Mouse (Mus musculus) kidney, postnatal 0 days (tissue): ENCODE results near the gene Grk5. TPM values are rescaled to one million over a fixed set of nuclear protein-coding genes. Genes with fewer than 3 reads are reported as not detected.

ENCODE experiments used
- ATAC-seq: fragments of 200-750 bp; cut with Nextera tagmentation; replicated peaks from 2 replicates; pipeline ENCODE4 v1.8.0; 2017; ENCODE audit warnings: low read depth, moderate number of reproducible peaks, moderate TSS enrichment, moderate library complexity; ENCODE audit not compliant: low FRiP score
- DNase-seq: peaks from one replicate; pipeline ENCODE4 v3.0.0-alpha.2; 2016; ENCODE audit warnings: low spot score
- H3K27ac ChIP-seq: fragments of 300-500 bp; sonication (generic); 2 replicates; pipeline ENCODE4 v1.5.1; 2014; ENCODE audit warnings: mild to moderate bottlenecking
- H3K27me3 ChIP-seq: fragments of 300-500 bp; sonication (generic); 2 replicates; pipeline ENCODE4 v1.6.1; 2014; ENCODE audit warnings: low read length, mixed read lengths; ENCODE audit not compliant: insufficient read depth
- H3K36me3 ChIP-seq: fragments of 300-500 bp; sonication (generic); 2 replicates; pipeline ENCODE4 v1.6.1; 2014; ENCODE audit warnings: low read length, mixed read lengths; ENCODE audit not compliant: insufficient read depth
- H3K4me1 ChIP-seq: fragments of 300-500 bp; sonication (generic); replicated peaks from 2 replicates; pipeline ENCODE4 v1.6.1; 2014; ENCODE audit warnings: antibody characterized with exemption, low read length, mixed read lengths; ENCODE audit not compliant: insufficient read depth
- H3K4me2 ChIP-seq: fragments of 300-500 bp; sonication (generic); 2 replicates; pipeline ENCODE4 v1.6.1; 2014; ENCODE audit warnings: mild to moderate bottlenecking, low read length, moderate library complexity, mixed read lengths
- H3K4me3 ChIP-seq: fragments of 300-500 bp; sonication (generic); replicated peaks from 2 replicates; pipeline ENCODE4 v1.5.1; 2014; ENCODE audit warnings: low read depth, low read length
- H3K9ac ChIP-seq: fragments of 300-500 bp; sonication (generic); 2 replicates; pipeline ENCODE4 v1.6.1; 2014; ENCODE audit warnings: low read depth, low read length
- H3K9me3 ChIP-seq: fragments of 300-500 bp; sonication (generic); replicated peaks from 2 replicates; pipeline ENCODE4 v1.6.1; 2016; ENCODE audit warnings: low read length, inconsistent platforms, mixed read lengths
- CTCF ChIP-seq: IDR thresholded peaks from 2 replicates; pipeline ENCODE4 v1.5.1; 2016; ENCODE audit warnings: antibody characterized with exemption, low read depth, mild to moderate bottlenecking, moderate library complexity
- WGBS: fragments of 180-500 bp; shearing (Covaris S2); extraction: QIAGEN DNeasy Blood & Tissue Kit; methylation state at CpG from one replicate; pipeline ENCODE4 v1.1.7; 2014; 5-methylcytosine and 5-hydroxymethylcytosine counted together
- polyA plus RNA-seq: library from polyadenylated mRNA; unstranded; fragments of >200 nt; fragmentation: Nextera tagmentation; extraction: Ambion mirVana; gene quantifications from 2 replicates; pipeline ENCODE4 v1.2.1, GENCODE M21; 2015

The Grk5 gene
- polyA plus RNA-seq, 1 experiment from 2014 or later: 2.3 TPM

DNA sequence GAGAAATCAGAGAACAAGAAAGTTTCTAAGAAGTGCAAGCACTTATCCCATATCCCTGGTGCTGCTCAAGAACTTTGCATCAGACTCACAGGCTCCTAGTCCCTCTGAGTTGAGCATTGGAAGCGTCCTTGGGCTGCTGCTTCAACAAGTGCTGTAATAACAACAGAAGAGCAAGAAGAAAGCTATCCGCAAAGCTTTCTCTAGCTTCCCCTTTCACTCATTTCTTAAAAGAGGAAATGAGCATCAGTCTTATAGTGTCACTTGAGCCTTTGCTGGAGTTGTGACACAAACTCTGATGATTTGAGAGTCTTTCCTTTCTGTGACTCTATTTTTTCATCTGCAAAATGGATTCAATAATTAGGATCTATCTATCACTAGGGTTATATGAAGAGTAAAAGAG is 92.3 kb downstream of the Grk5 start:
- no peak for TF ChIP-seq CTCF
- Histone ChIP-seq H3K27ac (no peak overlapping the region), H3K4me2 (no peak overlapping the region), H3K36me3 (no peaks in the 10 kb centered on the region), H3K4me3 (no peak overlapping the region), H3K9me3 (no peaks in the 10 kb centered on the region), H3K27me3 (no peaks in the 10 kb centered on the region), H3K9ac (no peak overlapping the region), H3K4me1 (no peaks in the 10 kb centered on the region)
- ATAC-seq (no peak), DNase-seq (no peak)
- 76% methylated on average over 2 of the region's 2 CpGs for WGBS

DNA sequence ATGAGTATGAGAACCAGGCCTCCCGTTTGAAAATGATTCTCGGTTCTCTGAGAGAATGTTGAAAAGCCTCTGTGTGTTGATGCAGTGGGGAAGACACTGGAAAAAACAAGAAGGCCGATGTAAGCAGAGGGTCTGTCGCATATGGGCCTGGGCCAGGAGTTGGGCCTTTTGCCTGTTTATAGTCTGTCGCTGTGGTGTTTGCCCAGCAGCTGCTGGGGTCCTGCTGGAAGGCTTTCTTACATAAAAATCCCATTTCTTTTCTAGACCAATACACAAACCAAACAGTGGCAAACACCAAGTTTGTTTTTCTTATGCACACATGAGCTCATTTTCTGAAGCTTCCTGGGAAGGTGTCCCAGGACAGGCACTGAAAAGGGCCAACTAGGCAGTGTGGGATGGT is 100.2 kb downstream of the Grk5 start:
- Histone ChIP-seq H3K4me3 (no peak overlapping the region), H3K9ac (no peak overlapping the region), H3K27ac (no peak overlapping the region), H3K4me1 (no peaks in the 10 kb centered on the region), H3K9me3 (no peaks in the 10 kb centered on the region), H3K27me3 (no peaks in the 10 kb centered on the region), H3K4me2 (no peak overlapping the region), H3K36me3 (no peaks in the 10 kb centered on the region)
- 86% methylated on average over 5 of the region's 5 CpGs for WGBS
- no peak for TF ChIP-seq CTCF
- ATAC-seq (no peak), DNase-seq (no peak)

DNA sequence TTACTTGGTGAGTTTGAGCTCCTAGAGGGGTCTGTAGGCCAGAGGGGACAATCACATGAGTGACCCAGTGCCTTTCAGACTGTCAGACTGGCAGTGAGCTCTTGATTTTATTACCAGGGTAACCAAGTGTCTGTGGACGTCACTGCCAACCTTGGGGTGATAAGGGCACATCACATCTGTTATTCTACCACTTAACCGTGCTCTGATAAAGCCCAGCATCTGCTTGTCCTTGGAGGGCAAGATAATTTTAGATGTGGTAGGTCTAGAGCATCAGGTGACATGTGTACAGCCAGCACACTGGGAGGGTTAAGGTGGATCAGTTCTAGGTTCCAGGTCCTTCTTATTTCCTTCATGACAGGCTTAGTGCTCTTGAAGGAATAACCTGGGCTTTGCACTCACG is 104.7 kb downstream of the Grk5 start:
- DNase-seq (no peak), ATAC-seq (no peak)
- H3K36me3 ChIP-seq: no peaks in the 10 kb centered on the region
- no peaks in the 10 kb centered on the region for H3K4me1 ChIP-seq
- no peaks in the 10 kb centered on the region for H3K9me3 ChIP-seq
- 55% methylated on average over 3 of the region's 3 CpGs for WGBS
- H3K4me2 ChIP-seq: no peak overlapping the region
- no peaks in the 10 kb centered on the region for H3K27me3 ChIP-seq
- H3K4me3 ChIP-seq: no peak overlapping the region
- no peak overlapping the region for H3K9ac ChIP-seq
- H3K27ac ChIP-seq: no peak overlapping the region
- no peak for TF ChIP-seq CTCF

DNA sequence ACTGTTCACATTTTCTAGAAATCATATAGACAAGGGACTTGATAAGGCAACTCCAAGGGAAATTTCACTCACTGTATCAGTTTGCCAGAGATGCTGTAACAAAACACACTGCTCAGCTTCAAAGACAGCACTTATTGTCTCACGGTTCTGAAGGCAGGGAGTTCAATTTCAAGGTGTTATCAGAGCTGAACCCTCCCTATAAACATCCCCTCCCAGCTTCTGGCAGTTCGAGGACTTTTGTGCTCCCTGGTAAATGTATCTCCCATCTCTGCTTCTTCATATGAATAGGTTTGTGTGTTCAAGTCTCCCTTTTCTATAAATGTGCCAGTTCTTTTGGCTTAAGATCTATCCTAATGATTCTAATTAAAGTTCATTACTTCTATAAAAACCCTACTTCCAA is 105.3 kb downstream of the Grk5 start:
- ATAC-seq: no peak
- Histone ChIP-seq H3K4me2 (no peak overlapping the region), H3K27ac (no peak overlapping the region), H3K36me3 (no peaks in the 10 kb centered on the region), H3K9me3 (no peaks in the 10 kb centered on the region), H3K9ac (no peak overlapping the region), H3K27me3 (no peaks in the 10 kb centered on the region), H3K4me3 (no peak overlapping the region), H3K4me1 (no peaks in the 10 kb centered on the region)
- no peak for DNase-seq
- 47% methylated on average over 2 of the region's 2 CpGs for WGBS
- no peak for TF ChIP-seq CTCF

DNA sequence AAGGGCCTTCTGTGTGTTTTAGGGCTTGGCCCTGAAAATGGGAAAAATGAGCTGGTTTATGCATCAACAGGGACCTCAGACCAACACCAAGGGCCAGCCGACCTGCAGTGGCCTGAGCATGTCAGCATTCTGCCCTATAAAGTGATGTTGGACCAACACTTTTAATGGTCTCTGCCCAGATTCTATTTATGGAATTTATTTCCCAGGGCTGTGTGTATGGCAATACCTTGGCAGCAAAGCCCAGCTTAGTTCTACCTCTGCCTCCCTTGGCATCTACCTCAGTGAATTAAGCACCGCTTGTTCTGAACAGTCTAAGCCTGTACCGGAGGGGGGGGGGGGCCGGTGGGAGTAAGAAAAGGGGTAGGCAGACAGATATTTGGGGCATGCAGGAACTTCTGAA is 108.2 kb downstream of the Grk5 start:
- 87% methylated on average over 4 of the region's 4 CpGs for WGBS
- Histone ChIP-seq H3K27ac (no peak overlapping the region), H3K4me3 (no peak overlapping the region), H3K4me1 (no peaks in the 10 kb centered on the region), H3K4me2 (no peak overlapping the region), H3K9me3 (no peaks in the 10 kb centered on the region), H3K36me3 (no peaks in the 10 kb centered on the region), H3K9ac (no peak overlapping the region), H3K27me3 (no peaks in the 10 kb centered on the region)
- ATAC-seq (no peak), DNase-seq (no peak)
- TF ChIP-seq CTCF: no peak

DNA sequence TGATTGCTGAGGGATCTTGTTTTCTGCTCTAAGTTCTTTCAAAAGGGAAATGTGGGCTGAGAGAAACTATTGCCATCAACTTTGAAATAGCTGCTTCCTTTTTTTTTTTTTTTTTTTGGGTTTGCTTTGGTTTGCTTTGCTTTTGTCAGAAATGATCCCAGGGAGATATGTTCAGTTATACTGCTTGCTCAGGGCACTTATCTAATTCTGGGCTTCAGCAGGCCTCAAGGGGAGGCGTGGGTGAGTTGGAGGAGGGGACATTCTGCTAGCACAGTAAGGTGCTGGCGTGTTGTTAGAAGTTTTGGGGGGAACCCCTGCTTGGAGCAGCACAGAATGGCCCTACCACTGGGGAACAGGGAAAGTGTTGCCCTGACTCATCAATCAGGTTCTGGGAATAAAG is 110.1 kb downstream of the Grk5 start:
- H3K4me2 ChIP-seq: no peak overlapping the region
- 73% methylated on average over 2 of the region's 2 CpGs for WGBS
- DNase-seq (no peak), ATAC-seq (no peak)
- H3K27me3 ChIP-seq: no peaks in the 10 kb centered on the region
- no peak overlapping the region for H3K9ac ChIP-seq
- TF ChIP-seq CTCF: no peak
- no peaks in the 10 kb centered on the region for H3K36me3 ChIP-seq
- no peak overlapping the region for H3K4me3 ChIP-seq
- H3K9me3 ChIP-seq: no peaks in the 10 kb centered on the region
- no peak overlapping the region for H3K27ac ChIP-seq
- H3K4me1 ChIP-seq: no peaks in the 10 kb centered on the region

DNA sequence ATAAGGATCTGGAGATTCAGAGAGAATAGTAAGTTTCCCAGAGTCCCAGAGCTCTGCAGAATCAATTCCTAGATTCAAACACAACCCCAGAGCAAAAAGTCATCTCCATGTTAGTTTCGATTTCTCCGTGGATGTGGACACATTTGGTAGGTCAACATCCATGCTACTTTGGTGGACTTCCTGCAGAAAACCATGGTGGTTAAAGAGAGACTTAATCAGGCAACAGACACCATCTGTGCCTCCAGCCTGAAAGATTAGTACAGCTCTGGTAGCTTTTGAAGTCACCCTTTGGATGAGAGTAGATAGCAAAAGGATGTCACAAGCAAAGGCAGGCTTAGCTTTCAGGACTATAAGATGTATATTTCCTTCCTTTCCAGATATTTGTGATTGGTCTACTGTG is 111.4 kb downstream of the Grk5 start:
- Histone ChIP-seq H3K4me3 (no peak overlapping the region), H3K36me3 (no peaks in the 10 kb centered on the region), H3K27me3 (no peaks in the 10 kb centered on the region), H3K4me1 (no peaks in the 10 kb centered on the region), H3K9me3 (no peaks in the 10 kb centered on the region), H3K9ac (no peak overlapping the region), H3K27ac (no peak overlapping the region), H3K4me2 (no peak overlapping the region)
- DNase-seq (no peak), ATAC-seq (no peak)
- TF ChIP-seq CTCF: no peak
- 100% methylated on average over 2 of the region's 2 CpGs for WGBS
